Comparison of ENCODE assay signal across 8 mouse cellular contexts in genomic region chrX:73053860-73054563, GRCm38 (mm10). TPM values are rescaled to one million over a fixed set of nuclear protein-coding genes. Genes with fewer than 3 reads are reported as not detected.
DNase-seq lines count a peak whose midpoint lies in the region; ATAC-seq lines count a peak whose summit lies in the region.

No protein-coding gene starts in this region.

- peak overlapping the region; percentile 37 for H3K4me2 ChIP-seq in heart, embryonic 14.5 days (ENCODE audit: low read length)
- peak overlapping the region; percentile 43; the same call in 1 of the 2 replicates for H3K4me2 ChIP-seq in liver, embryonic 11.5 days

- no peaks in the 10 kb centered on the region for H3K4me1 ChIP-seq in forebrain, embryonic 10.5 days
- peaks cover 0 to 2% of the 10 kb centered on the region in 2 experiments; a peak in 1 of 4 replicates for H3K4me1 ChIP-seq in heart, embryonic 14.5 days (ENCODE audit: control insufficient read depth in 2 of 2, insufficient read depth in 2 of 2, low read length in 2 of 2)
- H3K4me1 ChIP-seq in liver, embryonic 11.5 days (replicated peaks; ENCODE audit: control insufficient read depth, insufficient read depth, low read length), result no peaks in the 10 kb centered on the region

- 14% methylated on average over 14 of the region's 14 CpGs for WGBS in forebrain, embryonic 10.5 days
- WGBS in heart, embryonic 14.5 days, result 20% methylated on average over 14 of the region's 14 CpGs
- WGBS in liver, embryonic 11.5 days, result 18% methylated on average over 14 of the region's 14 CpGs

- peak; percentile 43 for DNase-seq in c-Kit-negative CD71-positive TER-119-positive erythroid progenitor cells, embryonic 14.5 days (ENCODE audit: low read depth, low spot score)
- DNase-seq in forebrain, embryonic 10.5 days (ENCODE audit: extremely low spot score, low spot score), result peak; percentile 87
- DNase-seq in kidney, postnatal 10 days, result peak; percentile 94
- DNase-seq in liver, embryonic 11.5 days (ENCODE audit: low spot score), result peak; percentile 85
- DNase-seq in naive thymus-derived CD4-positive, alpha-beta T cell, adult 2 months (ENCODE audit: low read depth), result peak; percentile 91
- DNase-seq in splenic B cell, adult 2 months (ENCODE audit: low read depth, low spot score), result peak; percentile 92

- H3K27me3 ChIP-seq in forebrain, embryonic 10.5 days (ENCODE audit: poor library complexity, severe bottlenecking), result peaks cover 5% of the 10 kb centered on the region
- no peaks in the 10 kb centered on the region for H3K27me3 ChIP-seq in heart, embryonic 14.5 days (ENCODE audit: control insufficient read depth, insufficient read depth, low read length)
- H3K27me3 ChIP-seq in liver, embryonic 11.5 days (replicated peaks; ENCODE audit: control insufficient read depth, insufficient read depth, low read length), result no peaks in the 10 kb centered on the region
- H3K27me3 ChIP-seq in splenic B cell, adult 2 months (ENCODE audit: control insufficient read depth, insufficient read depth, low read length, poor library complexity, severe bottlenecking), result no peaks in the 10 kb centered on the region

- H3K9me3 ChIP-seq in forebrain, embryonic 10.5 days, result no peaks in the 10 kb centered on the region
- no peaks in the 10 kb centered on the region for H3K9me3 ChIP-seq in heart, embryonic 14.5 days (ENCODE audit: control insufficient read depth, low read length)
- H3K9me3 ChIP-seq in liver, embryonic 11.5 days (ENCODE audit: control insufficient read depth, low read length), result no peaks in the 10 kb centered on the region

- peak; percentile 94 for ATAC-seq in CD4-positive, CD25-positive, alpha-beta regulatory T cell, adult 4 months
- peak; percentile 77; the same call in 1 of the 2 replicates for ATAC-seq in heart, embryonic 14.5 days (ENCODE audit: insufficient number of reproducible peaks, insufficient read depth, low FRiP score, low read depth)
- ATAC-seq in liver, embryonic 11.5 days (replicated peaks; ENCODE audit: low FRiP score), result peak; percentile 86

- H3K36me3 ChIP-seq in forebrain, embryonic 10.5 days (replicated peaks), result no peaks in the 10 kb centered on the region
- H3K36me3 ChIP-seq in heart, embryonic 14.5 days (ENCODE audit: control insufficient read depth, insufficient read depth, low read length), result no peaks in the 10 kb centered on the region
- no peaks in the 10 kb centered on the region for H3K36me3 ChIP-seq in liver, embryonic 11.5 days (ENCODE audit: control insufficient read depth, insufficient read depth, low read length)
- no peaks in the 10 kb centered on the region for H3K36me3 ChIP-seq in splenic B cell, adult 2 months (ENCODE audit: control insufficient read depth, insufficient read depth, low read length, poor library complexity, severe bottlenecking)

- no peak overlapping the region for H3K9ac ChIP-seq in heart, embryonic 14.5 days (ENCODE audit: low read length)
- no peak overlapping the region for H3K9ac ChIP-seq in liver, embryonic 11.5 days (ENCODE audit: low read depth, low read length)

- H3K27ac ChIP-seq in forebrain, embryonic 10.5 days, result peak overlapping the region; percentile 74
- no peak overlapping the region for H3K27ac ChIP-seq in heart, embryonic 14.5 days (replicated peaks in 1 of 2; ENCODE audit: control insufficient read depth in 1 of 2, insufficient read depth in 1 of 2, low read depth in 2 of 2, low read length in 2 of 2)
- H3K27ac ChIP-seq in liver, embryonic 11.5 days (ENCODE audit: low read depth, low read length), result no peak overlapping the region

- H3K4me3 ChIP-seq in forebrain, embryonic 10.5 days, result peak overlapping the region; percentile 20; the same call in 1 of the 2 replicates
- no peak overlapping the region for H3K4me3 ChIP-seq in heart, embryonic 14.5 days (ENCODE audit: control insufficient read depth in 1 of 2, insufficient read depth in 1 of 2, low read depth in 1 of 2, low read length in 2 of 2)
- H3K4me3 ChIP-seq in liver, embryonic 11.5 days (ENCODE audit: low read depth, low read length), result no peak overlapping the region

RNA-seq across cellular contexts. Expression of gene Pnma3, which starts 10.6 kb away (rescaled TPM):
- polyA plus RNA-seq in CD4-positive, CD25-positive, alpha-beta regulatory T cell, adult 4 months (2017; shearing (Covaris generic)), result not detected
- polyA plus RNA-seq in forebrain, embryonic 10.5 days (2016; fragmentation: Nextera tagmentation; extraction: Ambion mirVana), result 0.21 and 0.29 TPM in 2 replicates
- polyA plus RNA-seq in heart, embryonic 14.5 days (2014; fragmentation: Nextera tagmentation; extraction: Ambion mirVana), result not detected in 2 replicates
- not detected in 2 replicates for polyA plus RNA-seq in liver, embryonic 11.5 days (2014; fragmentation: Nextera tagmentation; extraction: Ambion mirVana)

RNA-seq across cellular contexts. Expression of gene Pnma5, which starts 17.1 kb away (rescaled TPM):
- not detected for polyA plus RNA-seq in CD4-positive, CD25-positive, alpha-beta regulatory T cell, adult 4 months (2017; shearing (Covaris generic))
- polyA plus RNA-seq in forebrain, embryonic 10.5 days (2016; fragmentation: Nextera tagmentation; extraction: Ambion mirVana), result 0.10 and 0.16 TPM in 2 replicates
- 0.11 TPM in 1 of 2 replicates, not detected in the other for polyA plus RNA-seq in heart, embryonic 14.5 days (2014; fragmentation: Nextera tagmentation; extraction: Ambion mirVana)
- polyA plus RNA-seq in liver, embryonic 11.5 days (2014; fragmentation: Nextera tagmentation; extraction: Ambion mirVana), result not detected in 2 replicates

RNA-seq across cellular contexts. Expression of gene Xlr4a, which starts 28.3 kb away (rescaled TPM):
- polyA plus RNA-seq in CD4-positive, CD25-positive, alpha-beta regulatory T cell, adult 4 months (2017; shearing (Covaris generic)), result 100 to 1,000 TPM; 141 TPM
- polyA plus RNA-seq in forebrain, embryonic 10.5 days (2016; fragmentation: Nextera tagmentation; extraction: Ambion mirVana), result 0.46 and 0.61 TPM in 2 replicates
- 1.8 TPM in 1 of 2 replicates, not detected in the other for polyA plus RNA-seq in heart, embryonic 14.5 days (2014; fragmentation: Nextera tagmentation; extraction: Ambion mirVana)
- 1.2 and 1.9 TPM in 2 replicates for polyA plus RNA-seq in liver, embryonic 11.5 days (2014; fragmentation: Nextera tagmentation; extraction: Ambion mirVana)

RNA-seq across cellular contexts. Expression of gene Xlr3a, which starts 42.9 kb away (rescaled TPM):
- under 1 TPM in 1 of 2 experiments, not detected in 1; 0.79 TPM for polyA plus RNA-seq in CD4-positive, CD25-positive, alpha-beta regulatory T cell, adult 4 months (2017; shearing (Covaris generic))
- polyA plus RNA-seq in forebrain, embryonic 10.5 days (2016; fragmentation: Nextera tagmentation; extraction: Ambion mirVana), result 1.8 and 3.0 TPM in 2 replicates
- polyA plus RNA-seq in heart, embryonic 14.5 days (2014; fragmentation: Nextera tagmentation; extraction: Ambion mirVana), result 1.4 TPM in 2 replicates
- 4.3 and 4.5 TPM in 2 replicates for polyA plus RNA-seq in liver, embryonic 11.5 days (2014; fragmentation: Nextera tagmentation; extraction: Ambion mirVana)

Comparison
In these comparisons a context has a peak if more than half of its experiments do, and no peak if none do; other contexts are left out.
1. DNase-seq: peak in every context shown above with its lines; median percentile 94 in kidney, postnatal 10 days; 92 in splenic B cell, adult 2 months; 91 in naive thymus-derived CD4-positive, alpha-beta T cell, adult 2 months; 87 in forebrain, embryonic 10.5 days; 85 in liver, embryonic 11.5 days; 43 in c-Kit-negative CD71-positive TER-119-positive erythroid progenitor cells, embryonic 14.5 days.
2. RNA of gene Xlr4a, which starts 28.3 kb away (polyA plus RNA-seq): 141 TPM in CD4-positive, CD25-positive, alpha-beta regulatory T cell, adult 4 months; 1.2 to 1.9 TPM in liver, embryonic 11.5 days, 1.8 TPM in heart, embryonic 14.5 days and 0.46 to 0.61 TPM in forebrain, embryonic 10.5 days; every median in the first group is over 10 times any median in the second.
3. Peak in every context shown above with its lines, with median percentiles within 50 percentile points of each other: ATAC-seq.